Mouse (Mus musculus) mouse embryonic stem cell (cell line): ENCODE measurements at regions not wholly inside any gene's neighbourhood (a gene's known extent, or its start where the extent isn't known, plus 50 kb on each side); places are given as distances from the start of the nearest gene placed in this dataset.

Experiments used
- in situ Hi-C, 2 experiments: fragments of 300-500 bp; cut with MboI; formaldehyde crosslinking; loops; 1 replicate in 1 of 2; 3 replicates in 1 of 2; pipeline ENCODE4 v1.14.3; 2019 to 2020; ENCODE audit warnings: low sequenced_read_pairs in 2 of 2, low pct_unique_long_range_greater_than_20kb in 1 of 2, mixed read lengths in 1 of 2; ENCODE audit not compliant: unreplicated experiment in 1 of 2

DNA sequence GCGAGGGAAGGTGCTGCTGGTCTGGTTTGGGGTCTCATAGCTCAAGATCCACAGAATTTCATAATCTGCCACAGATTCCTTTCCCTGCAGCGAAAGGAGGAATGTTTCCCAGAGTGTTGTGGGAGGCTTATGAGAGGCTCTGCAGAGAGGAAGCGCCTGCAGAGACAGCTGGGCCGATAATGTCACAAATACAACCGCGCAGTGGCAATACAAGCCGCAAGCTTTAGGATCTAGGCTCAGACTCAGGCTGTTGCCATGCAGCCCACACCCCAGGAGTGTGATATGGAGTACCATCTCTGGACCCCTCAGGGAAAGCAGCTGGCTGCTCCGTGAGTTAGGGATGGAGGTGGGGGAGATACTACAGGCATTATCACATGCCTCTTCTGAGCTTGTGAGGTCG, 130.2 kb downstream of the Tex29 start:
- in situ Hi-C loops, result no loop called here

DNA sequence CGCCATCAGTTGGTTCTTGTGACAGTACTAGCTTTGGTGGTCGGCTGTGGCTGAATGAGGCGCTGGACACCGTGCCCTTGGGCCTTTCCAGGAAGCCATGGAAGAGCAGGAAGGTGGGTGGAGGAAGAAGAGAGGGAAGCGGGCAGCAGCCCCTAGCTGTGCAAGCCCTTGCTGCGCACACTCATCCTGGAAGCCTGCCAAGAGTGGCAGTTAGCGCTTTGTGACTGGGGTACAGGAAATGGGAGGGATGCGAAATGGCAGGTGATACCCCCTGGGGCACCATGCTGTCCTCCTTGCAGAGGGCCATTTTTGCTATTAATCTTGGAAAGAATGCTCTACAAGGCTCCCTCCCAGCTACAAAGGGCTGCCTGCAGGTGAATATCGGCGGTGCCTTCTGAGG, 133.2 kb downstream of the Tex29 start:
- in situ Hi-C loops, result no loop called here

DNA sequence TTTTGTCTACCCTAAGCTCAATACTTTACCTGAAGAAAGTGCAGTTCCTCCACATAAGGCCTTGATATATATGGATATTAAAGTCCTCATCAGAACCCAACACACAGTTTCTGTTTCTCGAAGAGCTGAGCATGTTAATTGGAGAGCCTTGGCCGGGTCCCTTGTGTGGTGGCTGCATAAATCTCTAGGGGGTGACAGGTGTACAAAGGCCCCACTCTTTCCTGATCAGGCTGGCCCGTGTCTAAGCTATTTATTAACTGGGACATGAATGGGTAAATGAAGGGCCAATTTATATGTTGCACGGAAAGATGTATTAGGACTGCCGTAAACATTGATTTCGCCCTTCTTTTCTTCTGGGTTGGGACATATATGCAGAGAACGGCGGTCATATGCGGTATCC, 136.8 kb downstream of the Tex29 start:
- in situ Hi-C loops, result loop anchor here (25.0 kb wide), 1 partner anchor 585 kb away; the partner anchor contains the start of gene Spaca7 (in 2 of the 2)

DNA sequence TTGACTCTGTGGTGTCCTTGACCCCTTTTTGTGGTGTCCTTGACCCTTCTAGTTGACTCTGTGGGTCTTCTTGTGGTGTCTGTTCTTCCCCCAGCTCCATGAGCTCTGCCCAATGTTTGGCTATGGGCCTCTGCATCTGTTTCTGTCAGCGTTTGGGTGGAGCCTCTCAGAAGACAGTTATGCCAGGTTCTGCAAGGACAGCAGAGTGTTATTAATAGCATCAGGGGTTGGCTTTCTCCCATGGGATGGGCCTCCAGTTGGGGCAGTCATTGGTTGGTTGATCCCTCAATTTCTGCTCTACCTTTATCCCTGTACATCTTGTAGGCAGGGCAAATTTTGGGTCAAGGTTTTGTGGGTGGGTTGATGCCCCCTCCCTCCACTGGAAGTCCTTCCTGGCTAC, 138.8 kb downstream of the Tex29 start:
- in situ Hi-C loops, result loop anchor here (25.0 kb wide), 1 partner anchor 583 kb away; the partner anchor contains the start of gene Spaca7 (in 2 of the 2)

DNA sequence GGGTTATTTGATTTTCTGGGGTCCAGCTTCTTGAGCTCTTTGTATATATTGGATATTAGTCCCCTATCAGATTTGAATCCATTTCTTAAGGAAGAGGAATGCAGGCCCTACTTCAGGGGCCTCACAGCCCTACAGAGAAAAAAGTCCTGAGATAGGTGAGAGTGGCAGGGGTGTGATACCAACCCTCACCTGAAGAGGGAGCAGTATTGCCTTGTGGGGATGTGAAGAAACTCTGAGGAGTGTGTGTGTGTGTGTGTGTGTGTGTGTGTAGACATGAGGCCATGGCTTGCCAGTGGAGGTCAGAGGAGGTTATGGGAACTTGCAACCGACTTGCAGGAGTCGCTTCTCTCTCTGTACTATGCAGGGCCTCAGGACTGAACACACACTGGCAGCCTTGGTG, 141.2 kb downstream of the Tex29 start:
- in situ Hi-C loops, result loop anchor here (25.0 kb wide), 1 partner anchor 581 kb away; the partner anchor contains the start of gene Spaca7 (in 2 of the 2)

DNA sequence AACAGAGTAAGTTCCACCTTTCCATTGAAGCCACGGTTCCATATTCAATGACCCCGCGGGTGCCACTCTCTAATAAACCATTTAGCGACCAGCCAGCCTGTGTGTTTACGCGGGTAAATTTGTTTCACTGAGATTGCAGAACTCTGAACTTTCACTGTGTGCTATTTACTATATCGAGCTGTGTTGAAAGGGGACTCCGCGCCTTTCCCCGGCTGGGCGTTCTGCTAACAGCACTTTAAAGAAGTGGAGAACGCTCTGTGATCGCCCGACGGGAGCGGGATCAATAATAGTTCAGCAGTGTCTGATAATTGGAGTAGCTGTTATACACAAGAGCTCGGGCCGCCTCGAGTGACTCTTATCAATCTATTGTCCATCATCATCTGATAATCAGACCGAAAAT, 149.8 kb downstream of the Tex29 start:
- in situ Hi-C loops, result loop anchor here (25.0 kb wide), 1 partner anchor 572 kb away; the partner anchor contains the start of gene Spaca7 (in 2 of the 2)

DNA sequence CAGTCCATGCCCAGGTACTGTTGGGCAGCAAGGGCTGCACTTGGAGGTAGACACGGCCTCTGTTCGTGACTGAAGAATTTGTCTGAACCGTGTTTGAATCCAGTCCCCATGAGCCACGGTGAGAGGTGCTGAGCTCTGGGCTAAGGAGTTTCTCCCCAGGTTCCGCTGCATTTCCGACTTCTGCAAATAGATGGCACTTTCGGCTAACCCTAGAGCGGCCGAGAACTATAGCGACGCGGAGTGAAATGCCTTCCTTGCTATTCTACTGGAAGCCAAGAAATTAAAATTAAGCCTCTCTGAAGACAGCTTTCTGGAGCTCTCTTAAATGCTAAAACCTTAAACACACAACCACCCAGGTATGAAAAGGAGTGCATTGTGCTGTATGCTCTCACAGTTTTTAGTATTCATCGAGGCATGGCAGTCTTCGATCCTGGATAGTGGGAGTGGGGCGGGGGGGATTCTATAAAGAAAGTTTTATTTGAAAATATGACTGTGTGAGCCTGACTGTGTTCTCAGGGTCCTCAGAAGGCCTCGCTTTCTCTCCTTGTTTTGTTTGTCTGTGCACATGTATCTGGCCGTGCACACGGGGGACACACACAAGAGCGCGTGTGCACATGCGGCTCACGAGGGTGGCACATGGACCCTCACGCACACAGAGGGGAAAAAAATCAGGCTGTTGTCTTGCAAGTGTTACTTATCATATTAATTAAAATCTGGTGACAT, 159.6 kb downstream of the Tex29 start:
- in situ Hi-C loops, result loop anchor here (25.0 kb wide), 1 partner anchor 562 kb away; the partner anchor contains the start of gene Spaca7 (in 2 of the 2)

DNA sequence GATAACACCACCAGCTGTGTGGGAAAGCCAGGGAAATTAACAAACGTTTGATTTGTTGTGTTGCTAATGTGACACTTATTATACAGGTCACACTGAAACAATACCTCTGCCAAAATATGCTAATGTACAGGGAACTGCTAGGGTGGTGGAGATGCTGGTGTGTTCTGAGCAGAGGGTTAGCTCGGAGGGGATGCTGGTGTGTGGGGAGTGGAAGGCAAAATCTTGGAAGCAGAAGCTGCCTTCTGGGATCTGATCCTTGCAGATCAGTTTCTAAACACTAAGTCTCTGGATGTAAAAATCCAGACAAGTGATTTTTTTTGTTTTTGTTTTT, 160.2 kb downstream of the Tex29 start:
- in situ Hi-C loops, result no loop called here

DNA sequence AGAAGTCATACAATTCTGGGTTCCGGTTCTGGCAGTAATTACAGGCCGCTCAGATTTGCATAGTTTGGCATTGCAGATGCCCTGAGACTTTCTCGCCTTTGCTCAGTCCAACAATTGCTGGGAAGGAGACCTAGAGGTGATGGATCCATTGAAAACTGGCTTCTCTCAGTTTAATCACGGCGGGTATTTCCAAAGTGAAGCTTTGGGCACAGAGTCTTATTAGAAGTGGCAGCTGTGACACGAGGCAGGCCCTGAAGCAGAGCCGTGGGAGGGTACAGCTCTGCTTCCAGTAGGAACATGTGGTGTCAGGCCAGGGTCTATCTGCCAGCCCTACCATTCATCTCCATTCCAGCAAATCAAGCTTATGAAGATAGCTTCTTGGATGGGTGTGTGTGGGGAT, 164.0 kb downstream of the Tex29 start:
- in situ Hi-C loops, result no loop called here

DNA sequence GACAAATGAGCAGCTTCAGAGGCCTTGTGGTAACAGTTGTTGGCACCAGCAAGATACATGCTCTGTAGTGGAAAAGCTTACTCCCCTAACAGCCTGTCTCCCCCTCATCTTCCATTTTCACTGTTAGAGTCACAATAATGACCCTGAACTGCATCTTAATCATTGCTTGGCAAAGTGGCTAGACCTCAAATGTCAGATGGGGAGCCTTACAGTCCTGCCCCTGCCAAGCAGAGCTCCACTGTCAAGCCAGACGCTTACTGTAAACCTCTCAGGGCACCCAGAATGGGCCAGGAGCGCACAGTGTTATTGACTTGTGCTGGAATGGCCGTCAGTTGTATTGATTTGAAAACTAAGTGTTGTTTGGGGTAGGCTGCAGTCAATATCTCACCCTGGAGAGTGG, 172.5 kb downstream of the Tex29 start:
- in situ Hi-C loops, result no loop called here

DNA sequence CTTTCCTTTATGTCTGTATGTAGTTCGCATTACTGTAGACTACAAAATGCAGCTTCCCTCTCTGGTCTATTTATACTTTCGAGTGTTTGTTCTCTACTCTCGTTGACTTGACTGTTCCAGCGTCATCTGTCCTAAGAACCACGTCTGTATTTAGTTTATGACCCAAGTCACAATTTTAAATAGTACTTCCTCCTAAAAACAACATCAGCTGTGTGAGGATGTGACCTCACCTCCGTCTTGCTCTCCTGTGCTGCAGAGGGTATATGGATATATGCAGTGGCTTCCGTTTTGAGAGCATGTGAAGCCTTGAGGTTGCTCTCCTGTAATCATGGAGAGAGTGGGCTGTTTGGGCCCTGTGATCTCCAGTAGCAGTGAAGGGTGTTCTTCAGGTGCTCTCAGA, 177.5 kb downstream of the Tex29 start:
- in situ Hi-C loops, result no loop called here

DNA sequence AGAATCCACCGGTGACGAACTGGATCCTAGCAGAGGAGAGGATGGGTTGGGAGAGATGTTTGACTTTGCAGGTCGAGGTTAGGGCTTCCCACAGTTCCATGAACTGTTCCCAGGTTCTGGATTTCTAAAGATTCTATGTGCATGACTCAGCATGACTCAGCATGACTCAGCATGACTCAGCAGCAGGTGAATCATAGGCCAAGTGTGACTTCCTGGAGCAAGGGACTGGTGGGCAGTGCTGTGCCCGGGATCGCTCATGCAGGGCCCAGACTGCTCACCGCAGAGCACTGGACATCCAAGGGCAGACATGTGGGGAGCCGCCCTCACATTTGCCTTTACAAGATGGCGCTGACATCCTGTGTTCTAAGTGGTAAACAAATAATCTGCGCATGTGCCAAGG, 179.0 kb downstream of the Tex29 start:
- in situ Hi-C loops, result no loop called here

DNA sequence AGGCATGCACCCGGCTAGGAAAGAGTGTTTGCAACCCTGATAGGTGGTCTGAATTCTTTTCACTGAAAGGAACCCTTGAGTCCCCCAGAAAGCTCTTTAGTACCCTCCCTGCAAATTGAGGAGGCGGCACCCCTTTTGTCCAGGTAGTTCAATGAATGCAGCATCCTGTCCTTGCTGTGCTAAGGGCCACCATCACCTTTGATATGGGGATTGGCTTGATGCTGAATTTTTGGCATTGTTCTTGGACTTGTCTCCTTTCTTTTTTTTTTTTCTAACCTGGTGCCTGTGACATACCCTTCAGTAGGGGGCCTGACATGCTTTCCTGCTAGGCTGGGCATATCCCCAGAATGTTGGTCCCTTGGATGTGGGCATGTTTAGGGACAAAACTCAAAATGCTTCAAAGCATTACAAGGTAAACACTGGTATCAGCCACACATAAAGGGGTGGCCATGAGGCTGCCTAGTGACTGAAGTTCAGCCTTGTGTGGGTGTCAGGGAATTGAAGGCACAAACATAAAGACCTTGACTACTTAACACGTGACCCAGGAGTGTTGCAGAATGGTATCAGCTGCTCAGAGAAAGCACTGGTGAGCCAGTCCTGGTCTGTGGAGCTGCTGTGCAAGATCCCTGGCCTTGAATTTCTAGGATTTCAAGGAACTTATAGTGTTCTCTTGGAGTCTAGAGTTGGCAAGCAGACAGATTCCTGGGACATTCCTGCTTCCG, 183.6 kb downstream of the Tex29 start:
- in situ Hi-C loops, result no loop called here

DNA sequence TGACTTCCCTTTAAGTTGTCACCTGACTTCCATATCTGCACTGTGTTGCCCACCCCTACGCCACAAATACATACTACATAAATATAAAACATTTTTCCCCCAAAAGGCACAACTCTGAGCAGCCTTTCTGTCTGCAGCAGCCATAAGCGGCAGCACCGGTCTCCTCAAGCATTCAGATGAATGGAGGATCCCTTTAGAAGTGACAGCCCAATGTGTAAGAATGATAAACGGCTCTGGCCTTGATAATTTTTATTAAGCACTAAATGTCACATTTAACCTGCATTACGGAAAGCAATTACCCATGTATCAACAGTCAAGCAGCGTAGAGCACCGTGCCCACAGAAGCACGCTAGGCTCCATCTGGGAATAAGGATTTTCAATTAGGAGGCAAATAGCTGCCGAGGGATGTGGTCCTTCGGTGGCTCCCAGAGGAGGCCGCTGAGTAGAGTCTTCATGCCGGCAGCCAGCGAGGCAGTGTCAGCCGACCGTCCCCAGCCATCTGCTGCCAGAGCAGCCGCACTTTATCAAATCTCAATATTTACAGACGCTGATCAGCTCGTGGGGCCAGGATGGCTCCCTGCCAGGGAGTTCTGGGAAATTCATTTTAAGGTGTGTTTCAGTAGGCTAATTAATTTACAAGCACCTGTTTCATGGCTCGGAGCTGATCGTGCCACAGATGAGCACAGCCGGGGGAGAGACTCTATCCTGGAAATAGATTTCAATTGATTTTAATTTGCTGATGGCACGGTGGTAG, 190.3 kb downstream of the Tex29 start:
- in situ Hi-C loops, result no loop called here

DNA sequence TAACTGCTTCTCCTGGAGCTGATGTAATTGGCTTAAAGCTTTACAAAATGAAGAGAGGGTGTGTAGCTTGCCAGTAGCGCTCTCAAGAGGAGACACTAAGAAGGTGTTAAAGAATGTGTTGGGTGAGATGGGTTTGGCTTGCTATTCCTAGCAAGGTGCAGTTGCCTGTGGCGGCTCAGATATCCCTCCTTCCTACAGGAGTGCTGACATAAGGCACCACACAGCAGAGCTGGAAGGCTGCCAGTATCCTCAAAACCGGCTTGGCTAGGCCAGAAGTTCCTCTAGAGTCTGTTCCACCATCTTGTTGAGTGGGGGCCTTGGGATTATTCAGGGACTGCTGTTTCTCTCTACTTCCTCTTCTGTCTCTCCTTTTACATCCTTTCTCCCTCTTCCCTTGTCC, 191.5 kb downstream of the Tex29 start:
- in situ Hi-C loops, result no loop called here

DNA sequence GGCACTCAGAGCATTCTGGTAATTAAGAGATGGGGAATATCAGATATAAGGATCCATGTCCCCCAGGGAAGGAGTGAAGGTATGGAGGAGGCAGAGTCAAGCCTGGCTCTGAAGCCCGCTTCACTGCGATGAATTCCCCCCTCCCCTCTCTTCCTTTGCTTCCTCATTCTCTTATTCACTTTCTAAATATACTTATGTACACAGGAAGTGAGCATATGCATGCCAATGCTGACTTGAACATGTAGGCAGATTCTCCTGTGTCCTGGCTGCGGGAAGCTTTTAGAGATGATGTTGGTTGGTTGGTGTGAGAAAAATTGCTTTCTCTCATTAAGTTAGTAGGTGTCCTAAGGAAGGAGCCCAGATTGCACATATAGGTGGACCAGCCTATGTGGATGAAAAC, 192.1 kb downstream of the Tex29 start:
- in situ Hi-C loops, result no loop called here

DNA sequence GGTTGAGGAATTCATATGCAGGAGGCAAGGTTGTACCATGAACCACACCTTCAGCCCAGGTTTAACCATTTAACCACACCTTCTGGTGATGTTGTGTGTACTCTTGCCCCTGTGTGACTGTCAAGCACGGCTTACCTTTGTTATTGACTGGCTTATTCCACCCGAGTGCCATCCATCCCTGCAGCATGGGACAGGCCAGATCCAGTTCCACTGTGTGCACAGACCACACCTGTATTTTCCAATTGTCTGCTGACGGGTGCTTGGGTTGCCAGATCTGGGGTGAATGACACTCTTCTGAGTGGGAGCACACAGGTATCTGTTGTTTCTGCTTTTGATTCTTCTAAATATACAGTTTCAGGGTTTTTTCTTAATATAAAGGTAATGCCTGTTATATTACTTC, 196.1 kb downstream of the Tex29 start:
- in situ Hi-C loops, result no loop called here

DNA sequence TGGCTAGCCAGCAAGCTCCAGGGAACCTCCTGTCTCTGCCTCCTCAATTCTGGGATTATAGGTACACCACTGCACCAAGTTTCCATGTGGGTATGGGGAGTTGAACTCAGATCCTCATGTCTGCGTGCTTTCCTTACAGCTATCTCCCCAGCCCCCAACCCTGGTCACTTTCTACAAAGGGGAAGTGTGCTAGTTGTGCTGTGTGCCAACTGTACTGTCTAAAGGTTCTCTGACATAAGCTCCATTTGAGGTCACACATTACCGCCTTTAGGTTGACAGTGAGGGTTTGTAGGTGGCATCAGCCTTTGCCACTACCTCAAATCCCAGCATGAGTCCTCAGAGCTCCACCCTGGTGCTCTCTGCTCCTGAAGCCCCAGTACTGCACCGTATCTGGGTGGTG, 200.7 kb downstream of the Tex29 start:
- in situ Hi-C loops, result no loop called here

DNA sequence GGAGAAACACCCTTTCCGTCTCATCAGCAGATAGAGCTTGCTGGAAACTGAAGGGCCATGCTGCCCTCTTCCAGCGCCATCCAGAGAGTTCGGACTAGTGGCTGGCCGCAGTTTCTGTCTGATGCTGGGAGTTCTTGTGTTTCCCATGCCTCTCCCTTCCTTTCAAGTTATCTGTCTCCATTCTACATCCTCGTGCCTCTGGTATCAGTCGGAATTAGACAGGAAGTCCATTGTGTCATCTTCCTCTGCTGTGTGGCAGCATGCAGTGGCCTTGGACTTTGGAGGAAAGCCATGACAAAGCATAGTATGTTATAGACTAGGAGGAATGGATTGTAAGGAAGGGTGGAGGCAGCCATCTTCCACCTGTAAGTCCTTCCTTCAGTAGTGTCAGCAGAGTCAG, 201.4 kb downstream of the Tex29 start:
- in situ Hi-C loops, result no loop called here
